Mouse (Mus musculus): ENCODE measurements around the gene Asap2.

The Asap2 gene

DNA sequence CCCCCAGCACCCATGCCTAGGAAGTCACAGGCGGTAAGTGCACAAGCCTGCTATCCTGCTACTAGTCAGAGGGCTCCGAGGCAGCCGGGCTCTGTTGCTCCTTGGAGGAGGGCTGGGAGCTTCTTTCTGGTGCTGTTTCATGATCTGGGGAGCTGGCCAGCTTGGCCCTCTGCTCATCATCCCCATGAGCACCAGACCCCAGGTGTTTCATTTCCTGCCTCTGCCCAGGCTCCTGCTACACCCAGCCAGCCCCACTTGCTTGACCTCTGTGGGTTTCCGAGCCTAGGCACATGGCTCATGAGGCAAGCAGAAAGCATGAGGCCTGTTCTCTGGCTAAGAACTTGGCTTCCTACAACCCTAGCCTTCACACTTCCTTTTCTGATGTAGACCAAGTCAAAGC, 275.2 kb downstream of the Asap2 start:
- no peak for TF ChIP-seq GATA4 (IDR thresholded peaks at IDR 0.05; ENCODE audit: insufficient replicate concordance, low read length)

DNA sequence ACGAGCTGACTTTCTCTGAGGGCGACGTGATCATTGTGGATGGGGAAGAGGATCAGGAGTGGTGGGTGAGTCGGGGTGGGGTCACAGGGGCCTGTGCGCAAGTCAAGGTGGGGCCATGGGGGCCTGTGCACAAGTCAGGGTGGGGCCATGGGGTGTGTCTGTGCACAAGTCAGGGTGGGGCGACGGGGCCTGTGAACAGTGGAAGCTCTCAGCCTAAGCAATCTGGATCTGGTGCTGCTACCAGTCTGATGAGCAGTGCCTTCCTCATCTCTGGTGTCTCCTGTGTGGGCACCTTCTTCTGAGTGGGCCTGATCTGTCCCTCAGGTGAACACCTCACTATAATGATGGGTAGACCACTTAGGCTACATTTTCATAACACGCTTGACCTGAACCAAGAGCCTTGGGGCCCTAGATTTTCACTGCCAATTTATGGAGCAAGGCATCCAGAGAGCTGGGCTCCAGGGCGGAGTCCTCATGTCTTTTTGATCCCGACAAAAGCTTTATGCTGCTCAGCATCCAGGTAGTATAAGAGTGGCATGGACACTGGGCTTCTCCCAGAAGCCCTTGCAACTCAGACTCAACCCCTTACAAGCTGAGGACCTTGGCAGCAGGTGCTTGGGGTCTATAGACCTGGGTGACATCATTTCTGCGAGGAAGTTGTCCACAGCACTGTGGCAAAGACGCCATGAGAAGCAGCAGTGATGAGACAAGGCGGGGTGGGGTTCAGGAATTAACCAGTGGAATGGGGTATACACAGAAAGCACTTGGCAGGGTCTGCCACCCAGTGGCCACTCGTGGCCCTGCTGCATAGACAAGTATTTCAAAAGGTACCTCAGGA, 275.9 kb downstream of the Asap2 start:
- TF ChIP-seq GATA4 (IDR thresholded peaks at IDR 0.05; ENCODE audit: insufficient replicate concordance, low read length): no peak

- TF ChIP-seq GATA4 (IDR thresholded peaks at IDR 0.05; ENCODE audit: insufficient replicate concordance, low read length): no peak
Measured at GRCm38 (mm10) chr12:21266784-21267098, 276.5 kb downstream of the Asap2 start.

GRCm38 (mm10) chr12:21268083-21268616, 277.9 kb downstream of the Asap2 start:
- no peak for TF ChIP-seq GATA4 (IDR thresholded peaks at IDR 0.05; ENCODE audit: insufficient replicate concordance, low read length)

DNA sequence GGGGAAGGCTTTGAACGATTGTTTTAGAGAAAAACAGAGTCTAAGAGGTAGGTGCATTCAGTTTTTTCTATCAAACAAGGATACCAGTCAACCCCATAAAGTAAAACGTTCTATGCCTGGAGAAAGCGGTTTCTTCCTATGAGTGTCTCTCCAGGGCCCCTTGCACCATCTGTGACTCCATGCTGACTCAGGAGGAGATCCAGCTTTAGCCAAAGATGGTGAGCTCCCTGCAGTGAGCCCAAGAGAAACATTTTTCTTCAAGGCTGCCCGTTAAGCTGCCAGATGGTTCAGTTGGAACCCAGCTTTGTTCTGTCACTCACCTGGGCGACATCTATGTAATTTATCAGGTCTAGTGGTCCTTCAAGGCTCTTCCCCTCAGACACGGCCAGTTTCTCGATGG, 284.2 kb downstream of the Asap2 start:
- no peak for TF ChIP-seq GATA4 (IDR thresholded peaks at IDR 0.05; ENCODE audit: insufficient replicate concordance, low read length)

DNA sequence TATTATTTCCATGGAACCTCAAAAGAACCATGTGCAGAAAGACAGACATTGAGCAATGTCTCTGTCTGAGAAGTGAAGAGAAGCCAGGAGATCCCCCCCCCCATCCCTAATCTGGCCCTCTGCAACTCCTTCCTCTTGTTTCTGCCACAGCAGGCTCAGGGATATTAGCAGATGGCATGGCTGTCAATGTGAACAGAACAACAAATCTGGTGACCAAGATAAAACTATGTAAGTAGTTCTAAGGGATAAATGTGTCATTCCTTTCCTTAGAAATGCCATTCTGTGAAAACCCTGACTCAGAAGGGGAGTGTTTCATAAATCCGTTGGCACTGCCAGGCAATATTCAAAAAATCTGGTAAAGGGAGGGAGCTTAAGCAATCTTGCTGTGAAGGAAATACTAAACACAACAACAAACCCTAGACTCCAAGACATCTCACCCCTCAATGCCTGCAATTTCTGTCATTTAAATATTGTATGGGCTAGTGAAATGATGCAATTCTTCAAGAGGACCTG, 287.1 kb downstream of the Asap2 start:
- no peak for TF ChIP-seq GATA4 (IDR thresholded peaks at IDR 0.05; ENCODE audit: insufficient replicate concordance, low read length)

- TF ChIP-seq GATA4 (IDR thresholded peaks at IDR 0.05; ENCODE audit: insufficient replicate concordance, low read length): no peak
Measured at GRCm38 (mm10) chr12:21284761-21285441, 294.6 kb downstream of the Asap2 start, which contains the start of gene Cpsf3. TSS of gene Cpsf3 (plus strand) at chr12:21285391.

DNA sequence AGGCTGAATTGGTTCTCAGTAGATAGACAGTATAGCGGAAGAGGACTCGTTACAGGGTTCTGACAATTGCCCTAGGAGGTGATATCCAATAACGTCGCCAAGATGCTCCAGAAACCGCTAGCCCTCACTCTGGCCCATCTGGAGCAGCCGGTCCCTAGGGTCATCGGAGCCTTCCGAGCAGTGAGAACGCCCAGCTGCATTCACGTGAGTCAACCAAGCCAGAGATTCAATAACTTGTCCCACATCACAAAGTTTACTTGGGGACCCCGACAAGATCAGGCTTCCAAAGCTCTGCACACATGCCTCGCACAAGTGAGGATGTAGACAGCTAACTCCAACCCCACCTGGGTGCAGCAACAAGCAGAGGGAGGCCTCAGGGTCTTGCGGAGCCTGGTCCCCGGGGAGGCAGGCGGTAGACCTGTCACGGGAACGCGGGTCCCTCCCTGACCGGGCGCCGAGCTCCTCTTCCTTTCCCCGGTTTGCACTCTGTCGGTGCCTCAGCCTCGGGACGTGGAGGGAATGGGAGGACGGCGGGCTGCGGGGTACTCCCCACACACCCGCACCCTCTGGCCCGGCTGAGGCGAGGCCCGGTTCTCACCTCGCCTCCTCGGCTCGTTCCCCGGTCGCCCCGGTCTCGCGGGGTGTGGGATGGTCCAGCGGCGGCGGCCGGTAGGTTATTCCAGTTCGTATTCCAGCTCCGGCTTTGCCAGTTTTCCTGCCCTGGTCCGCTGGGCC, 295.4 kb downstream of the Asap2 start:
- TF ChIP-seq GATA4 (IDR thresholded peaks at IDR 0.05; ENCODE audit: insufficient replicate concordance, low read length): no peak

DNA sequence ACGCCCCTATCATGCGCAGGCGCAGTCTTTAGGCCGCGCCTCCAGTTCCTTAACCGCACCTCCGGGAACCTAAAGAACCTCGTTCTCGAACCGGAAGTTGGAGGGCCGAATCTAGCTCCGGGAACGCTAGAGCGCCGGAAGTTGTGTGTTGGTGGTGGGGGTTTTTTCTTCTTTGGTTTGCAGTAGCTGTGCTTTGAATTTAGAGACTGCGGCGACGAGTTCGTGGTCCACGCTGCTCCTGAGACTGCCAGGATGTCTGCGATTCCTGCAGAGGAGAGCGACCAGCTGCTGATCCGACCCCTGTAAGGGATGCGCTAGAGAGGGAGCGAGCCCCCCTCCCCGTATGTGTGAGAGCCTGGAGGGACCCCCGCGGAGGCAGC, 296.0 kb downstream of the Asap2 start, which contains the start of gene Itgb1bp1:
Itgb1bp1 (minus strand) TSS at position 42 of the 380 bp plus-strand sequence.
- no peak for TF ChIP-seq GATA4 (IDR thresholded peaks at IDR 0.05; ENCODE audit: insufficient replicate concordance, low read length)

DNA sequence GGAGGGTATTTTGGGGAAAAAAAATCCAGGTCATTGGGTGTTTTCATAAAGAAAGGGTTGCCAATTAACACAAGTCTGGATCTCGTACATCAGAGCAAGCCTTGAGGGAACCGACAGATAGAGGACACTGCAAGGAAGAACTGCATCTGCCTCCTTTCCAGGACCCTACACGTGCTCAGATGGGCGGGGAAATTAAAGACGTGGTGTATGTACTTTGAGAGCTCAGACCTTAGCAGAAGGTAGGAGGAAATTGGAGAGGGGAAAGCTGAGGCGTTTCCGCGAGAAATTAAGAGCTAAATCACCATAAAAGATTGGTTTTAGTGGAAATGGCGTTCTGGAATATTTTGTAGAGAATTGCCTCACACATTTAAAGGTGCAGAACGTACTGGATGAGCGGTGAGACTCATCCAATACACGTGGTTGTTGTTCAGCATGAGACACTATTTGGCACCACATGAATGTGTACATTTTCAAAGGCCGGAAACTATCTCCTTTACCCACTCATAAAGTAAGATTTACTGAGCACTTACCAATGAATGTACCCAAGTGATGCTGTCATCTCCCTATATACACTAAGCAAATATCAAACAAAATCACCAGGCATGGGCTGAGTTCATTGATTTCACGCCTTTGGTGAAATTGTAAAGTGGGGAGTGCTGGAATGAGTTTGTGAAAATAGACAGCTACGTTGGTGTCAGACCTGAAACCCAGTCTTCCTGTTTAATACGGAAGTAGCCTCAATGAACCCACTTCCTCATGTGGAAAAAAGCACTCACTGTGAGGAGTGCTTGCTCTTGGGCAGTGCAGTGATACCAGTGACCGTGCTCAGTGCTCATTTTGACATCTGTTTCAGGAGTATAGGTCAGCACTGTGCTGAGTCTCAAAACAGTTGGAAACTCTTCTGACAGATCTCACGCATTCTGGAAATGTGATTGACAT, 296.7 kb downstream of the Asap2 start:
- no peak for TF ChIP-seq GATA4 (IDR thresholded peaks at IDR 0.05; ENCODE audit: insufficient replicate concordance, low read length)

DNA sequence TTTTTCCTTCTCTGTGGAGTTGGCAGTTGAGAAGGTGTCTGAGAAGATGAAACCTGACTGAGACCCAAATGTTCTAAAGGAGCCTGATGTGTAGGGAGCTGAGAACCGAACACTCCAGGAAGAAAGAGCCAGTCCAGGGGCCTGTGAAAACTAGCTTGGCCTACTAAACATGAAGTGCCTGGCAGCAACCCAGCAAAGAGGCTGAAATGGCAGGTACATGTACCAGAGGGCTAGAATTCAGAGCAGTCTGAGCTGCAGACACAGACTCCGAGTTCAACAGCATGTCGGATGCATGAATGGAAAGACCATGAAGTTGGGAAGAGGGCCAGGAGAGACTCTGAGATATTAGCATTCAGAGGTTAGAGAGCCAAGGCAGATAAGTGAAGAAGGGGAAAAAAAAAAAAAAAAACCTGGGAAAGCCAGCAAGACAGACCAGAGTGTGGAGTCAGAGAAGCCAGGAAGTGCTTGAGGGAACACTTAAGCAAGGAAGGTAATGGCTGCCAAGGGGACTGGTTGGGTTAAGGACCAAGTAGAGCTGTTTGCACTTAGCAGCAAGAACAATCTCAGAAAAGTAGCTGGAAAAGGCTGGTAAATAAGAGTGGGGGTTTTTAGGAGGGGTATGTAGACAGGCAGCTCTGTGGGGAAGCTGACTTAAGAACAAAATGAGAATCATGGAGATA, 298.6 kb downstream of the Asap2 start:
- TF ChIP-seq GATA4 (IDR thresholded peaks at IDR 0.05; ENCODE audit: insufficient replicate concordance, low read length): no peak

- TF ChIP-seq GATA4 (IDR thresholded peaks at IDR 0.05; ENCODE audit: insufficient replicate concordance, low read length): no peak
Measured at GRCm38 (mm10) chr12:21289651-21290050, 299.4 kb downstream of the Asap2 start.

GRCm38 (mm10) chr12:21298856-21299255, 308.6 kb downstream of the Asap2 start:
- TF ChIP-seq GATA4 (IDR thresholded peaks at IDR 0.05; ENCODE audit: insufficient replicate concordance, low read length): no peak

DNA sequence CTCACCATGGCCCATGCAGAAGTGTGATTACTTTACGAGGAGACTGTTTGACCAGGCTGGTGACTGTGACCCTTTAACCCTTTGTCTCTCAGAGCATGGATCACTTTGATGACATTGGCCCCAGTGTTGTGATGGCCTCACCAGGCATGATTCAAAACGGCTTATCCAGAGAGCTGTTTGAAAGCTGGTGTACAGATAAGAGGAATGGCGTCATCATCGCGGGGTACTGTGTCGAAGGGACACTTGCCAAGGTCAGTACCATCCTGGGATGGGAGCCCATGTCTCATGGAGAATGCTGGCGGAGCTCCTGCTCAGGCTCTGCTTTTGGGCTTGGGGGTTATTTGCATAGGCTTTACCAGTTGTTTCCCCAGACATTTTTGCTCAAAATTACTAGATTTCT, 311.1 kb downstream of the Asap2 start:
- TF ChIP-seq GATA4 (IDR thresholded peaks at IDR 0.05; ENCODE audit: insufficient replicate concordance, low read length): peak; percentile 90; the same call in 1 of the 2 replicates

Measured in liver, adult (tissue).